Mouse (Mus musculus): ENCODE data around the gene Golga5. TPM values are rescaled to one million over a fixed set of nuclear protein-coding genes. Genes with fewer than 3 reads are reported as not detected.

The Golga5 gene
- polyA plus RNA-seq, 1 experiment from 2014 or later, result 33.2 TPM

DNA sequence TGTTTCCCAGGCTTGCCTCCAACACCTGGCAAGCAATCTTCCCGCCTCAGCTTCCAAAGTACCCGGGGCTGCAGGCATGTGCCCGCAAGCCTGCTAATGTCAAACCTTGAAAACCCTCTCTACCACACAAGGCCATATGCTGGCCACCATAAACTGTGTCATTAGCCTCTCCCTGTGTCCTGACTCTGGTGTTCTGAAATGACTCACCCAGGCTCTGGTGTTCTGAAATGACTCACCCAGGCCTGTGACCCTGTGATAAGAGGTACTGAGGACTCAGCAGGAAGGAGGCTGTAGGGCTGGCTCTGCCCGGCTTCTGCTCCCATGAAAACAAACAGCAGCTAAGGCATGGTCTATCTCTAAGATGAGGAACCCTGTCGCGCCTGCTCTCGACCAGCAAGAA lies 42.6 kb upstream of the Golga5 start:
- 96% methylated on average over 7 of the region's 7 CpGs for WGBS
- ATAC-seq, result no peak
- H3K9me3 ChIP-seq (ENCODE audit: control insufficient read depth, low read length), result no peaks in the 10 kb centered on the region
- no peak overlapping the region for H3K4me3 ChIP-seq (replicated peaks; ENCODE audit: low read length)
- H3K4me2 ChIP-seq (ENCODE audit: low read length), result no peak overlapping the region
- H3K9ac ChIP-seq (replicated peaks; ENCODE audit: low read depth, low read length), result no peak overlapping the region
- no peaks in the 10 kb centered on the region for H3K27me3 ChIP-seq (replicated peaks; ENCODE audit: control insufficient read depth, insufficient read depth, low read length)
- no peak overlapping the region for H3K27ac ChIP-seq (ENCODE audit: low read length)
- no peaks in the 10 kb centered on the region; the same call in 1 of the 2 replicates for H3K36me3 ChIP-seq (ENCODE audit: control insufficient read depth, insufficient read depth)
- no peaks in the 10 kb centered on the region for H3K4me1 ChIP-seq (replicated peaks; ENCODE audit: control insufficient read depth, insufficient read depth, low read length)

DNA sequence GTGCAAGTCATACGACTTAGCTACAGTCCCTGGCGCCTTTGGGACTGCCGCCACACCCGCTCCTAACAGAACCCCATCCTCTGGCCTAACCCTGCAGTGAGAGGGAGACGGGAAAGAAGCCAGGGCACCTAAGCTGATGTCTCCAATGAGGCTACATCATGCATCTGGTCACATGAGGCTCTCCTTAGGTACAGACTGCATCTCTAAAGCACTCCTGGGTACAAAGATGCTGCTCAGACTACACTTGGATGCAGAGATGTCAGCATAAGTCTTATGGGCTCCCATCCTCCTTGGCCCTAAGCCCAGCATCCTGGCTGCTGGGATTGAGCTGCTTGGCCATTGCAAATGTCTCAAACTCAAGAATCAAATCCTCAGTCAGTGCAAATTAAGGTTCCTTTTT lies 39.3 kb upstream of the Golga5 start:
- Histone ChIP-seq H3K9ac (replicated peaks; ENCODE audit: low read depth, low read length) (no peak overlapping the region), H3K27me3 (replicated peaks; ENCODE audit: control insufficient read depth, insufficient read depth, low read length) (no peaks in the 10 kb centered on the region), H3K4me3 (replicated peaks; ENCODE audit: low read length) (no peak overlapping the region), H3K4me2 (ENCODE audit: low read length) (no peak overlapping the region), H3K36me3 (ENCODE audit: control insufficient read depth, insufficient read depth) (no peaks in the 10 kb centered on the region), H3K4me1 (replicated peaks; ENCODE audit: control insufficient read depth, insufficient read depth, low read length) (no peaks in the 10 kb centered on the region), H3K27ac (ENCODE audit: low read length) (no peak overlapping the region), H3K9me3 (ENCODE audit: control insufficient read depth, low read length) (no peaks in the 10 kb centered on the region)
- 93% methylated on average over 5 of the region's 5 CpGs for WGBS
- no peak for ATAC-seq

DNA sequence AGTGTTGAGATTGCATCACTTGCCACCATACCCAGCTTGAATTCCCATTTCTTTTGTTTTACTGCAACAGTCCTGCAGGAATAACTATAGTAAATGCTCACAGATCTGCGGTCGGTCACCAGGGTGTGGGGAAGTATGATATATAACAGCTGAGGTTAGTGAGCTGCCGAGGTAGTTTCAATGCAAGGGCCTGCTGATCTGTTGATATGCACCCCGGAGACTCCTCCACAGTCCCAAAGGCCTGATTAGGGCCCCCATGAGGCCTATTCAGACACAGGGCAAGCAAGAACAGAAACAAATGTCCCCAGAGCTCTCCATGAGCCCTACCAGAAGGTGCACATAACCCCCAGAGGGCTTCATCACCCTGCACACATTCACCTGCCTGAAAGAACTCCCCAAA lies 38.7 kb upstream of the Golga5 start:
- Histone ChIP-seq H3K9me3 (ENCODE audit: control insufficient read depth, low read length) (no peaks in the 10 kb centered on the region), H3K27ac (ENCODE audit: low read length) (no peak overlapping the region), H3K4me1 (replicated peaks; ENCODE audit: control insufficient read depth, insufficient read depth, low read length) (no peaks in the 10 kb centered on the region), H3K4me2 (ENCODE audit: low read length) (no peak overlapping the region), H3K9ac (replicated peaks; ENCODE audit: low read depth, low read length) (no peak overlapping the region), H3K27me3 (replicated peaks; ENCODE audit: control insufficient read depth, insufficient read depth, low read length) (no peaks in the 10 kb centered on the region), H3K4me3 (replicated peaks; ENCODE audit: low read length) (no peak overlapping the region), H3K36me3 (ENCODE audit: control insufficient read depth, insufficient read depth) (no peaks in the 10 kb centered on the region)
- WGBS, result 83% methylated on average over 4 of the region's 4 CpGs
- no peak for ATAC-seq

DNA sequence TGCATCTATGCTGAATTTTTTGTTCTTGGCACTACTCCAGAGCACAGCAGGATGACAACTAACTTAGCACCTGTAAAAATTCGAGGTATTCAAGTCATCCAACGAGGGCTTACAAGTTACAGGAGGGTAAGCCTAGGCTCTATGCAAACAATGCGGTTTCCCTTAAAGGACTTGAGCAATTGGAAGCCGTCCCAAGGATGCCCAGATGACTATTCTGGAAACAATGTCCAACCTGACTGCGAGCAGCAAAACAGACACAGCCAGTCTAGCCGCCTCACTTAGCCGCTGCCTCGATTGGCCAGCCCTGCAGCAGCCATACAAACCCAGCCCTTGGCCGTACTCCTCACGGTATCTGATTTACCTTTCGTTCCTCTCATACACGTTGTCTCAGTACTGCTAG lies 36.7 kb upstream of the Golga5 start:
- no peak for ATAC-seq
- H3K4me3 ChIP-seq (replicated peaks; ENCODE audit: low read length), result no peak overlapping the region
- no peaks in the 10 kb centered on the region for H3K27me3 ChIP-seq (replicated peaks; ENCODE audit: control insufficient read depth, insufficient read depth, low read length)
- WGBS, result 84% methylated on average over 12 of the region's 12 CpGs
- H3K27ac ChIP-seq (ENCODE audit: low read length), result no peak overlapping the region
- H3K9ac ChIP-seq (replicated peaks; ENCODE audit: low read depth, low read length), result no peak overlapping the region
- H3K9me3 ChIP-seq (ENCODE audit: control insufficient read depth, low read length), result no peaks in the 10 kb centered on the region
- H3K36me3 ChIP-seq (ENCODE audit: control insufficient read depth, insufficient read depth), result no peaks in the 10 kb centered on the region
- H3K4me1 ChIP-seq (replicated peaks; ENCODE audit: control insufficient read depth, insufficient read depth, low read length), result no peaks in the 10 kb centered on the region
- no peak overlapping the region for H3K4me2 ChIP-seq (ENCODE audit: low read length)

DNA sequence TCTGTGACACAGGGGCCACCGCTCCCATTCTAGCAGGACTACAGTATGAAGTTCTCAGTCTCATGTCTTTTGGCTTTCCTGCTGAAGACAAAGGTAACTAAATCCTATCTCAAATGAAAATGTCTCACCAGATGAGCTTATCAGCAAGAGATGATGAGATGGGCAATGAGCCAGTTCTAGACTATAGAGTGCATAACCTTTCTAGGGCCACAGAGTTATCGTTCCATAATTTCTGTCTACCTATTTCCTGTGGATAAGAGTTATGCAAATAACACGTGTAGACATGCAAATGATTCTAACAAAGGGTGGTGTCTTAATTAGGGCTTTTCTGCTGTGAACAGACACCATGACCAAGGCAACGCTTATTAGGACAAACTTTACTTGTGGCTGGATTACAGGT lies 34.8 kb upstream of the Golga5 start:
- Histone ChIP-seq H3K4me1 (replicated peaks; ENCODE audit: control insufficient read depth, insufficient read depth, low read length) (peaks cover 12% of the 10 kb centered on the region), H3K9me3 (ENCODE audit: control insufficient read depth, low read length) (no peaks in the 10 kb centered on the region), H3K36me3 (ENCODE audit: control insufficient read depth, insufficient read depth) (no peaks in the 10 kb centered on the region), H3K27ac (ENCODE audit: low read length) (no peak overlapping the region), H3K4me2 (ENCODE audit: low read length) (no peak overlapping the region), H3K27me3 (replicated peaks; ENCODE audit: control insufficient read depth, insufficient read depth, low read length) (no peaks in the 10 kb centered on the region), H3K4me3 (replicated peaks; ENCODE audit: low read length) (no peak overlapping the region), H3K9ac (replicated peaks; ENCODE audit: low read depth, low read length) (no peak overlapping the region)
- ATAC-seq, result no peak
- 86% methylated on average over 4 of the region's 4 CpGs for WGBS

DNA sequence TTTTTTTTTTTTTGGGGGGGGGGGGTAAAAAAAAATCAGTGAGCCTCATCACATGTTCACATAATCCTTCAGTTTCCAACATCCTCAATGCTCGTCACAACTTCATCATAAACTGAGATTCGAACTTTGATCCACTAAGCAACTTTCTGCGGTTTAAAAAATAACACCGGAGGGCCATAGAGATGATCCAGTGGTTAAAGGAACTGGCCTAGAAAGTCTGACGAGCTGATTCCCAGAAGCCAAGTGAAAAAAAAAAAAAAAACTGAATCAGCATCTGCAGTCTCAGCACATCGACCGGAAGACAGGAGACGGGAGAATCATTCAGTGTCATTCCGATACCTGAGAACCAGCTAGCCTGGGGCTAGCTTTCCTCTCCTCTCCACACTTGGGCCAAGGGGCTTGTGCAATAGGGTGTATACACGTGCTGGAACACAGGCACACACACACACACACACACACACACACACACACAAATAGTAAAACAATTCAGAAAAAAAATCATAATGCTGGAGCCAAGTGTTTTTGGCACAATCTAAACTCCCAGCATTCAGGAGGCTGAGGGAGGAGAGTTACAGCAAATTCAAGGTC lies 31.9 kb upstream of the Golga5 start:
- 82% methylated on average over 10 of the region's 10 CpGs for WGBS
- H3K27me3 ChIP-seq (replicated peaks; ENCODE audit: control insufficient read depth, insufficient read depth, low read length), result no peaks in the 10 kb centered on the region
- no peak for ATAC-seq
- H3K9me3 ChIP-seq (ENCODE audit: control insufficient read depth, low read length), result no peaks in the 10 kb centered on the region
- H3K36me3 ChIP-seq (ENCODE audit: control insufficient read depth, insufficient read depth), result no peaks in the 10 kb centered on the region
- no peak overlapping the region for H3K9ac ChIP-seq (replicated peaks; ENCODE audit: low read depth, low read length)
- no peak overlapping the region for H3K4me2 ChIP-seq (ENCODE audit: low read length)
- H3K4me3 ChIP-seq (replicated peaks; ENCODE audit: low read length), result no peak overlapping the region
- H3K4me1 ChIP-seq (replicated peaks; ENCODE audit: control insufficient read depth, insufficient read depth, low read length), result peaks cover 15% of the 10 kb centered on the region
- H3K27ac ChIP-seq (ENCODE audit: low read length), result no peak overlapping the region

DNA sequence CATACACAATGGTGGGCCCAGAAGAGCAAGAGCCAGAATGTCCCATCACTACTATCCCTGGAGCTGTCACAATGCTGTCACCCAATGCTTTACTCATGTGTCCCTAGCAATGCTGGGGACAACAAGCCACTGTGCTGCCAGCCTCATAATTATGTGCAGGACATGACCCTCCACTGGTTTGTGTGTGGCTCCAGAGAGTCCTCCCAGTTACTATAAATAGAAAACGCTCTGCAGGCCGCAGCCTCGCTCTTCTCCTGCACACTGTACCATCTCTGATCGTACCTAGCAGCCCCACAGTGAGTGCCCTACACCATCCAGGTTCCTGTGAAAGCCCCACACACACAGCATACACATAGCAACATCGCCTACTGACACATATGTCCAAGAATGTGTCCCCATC lies 31.0 kb upstream of the Golga5 start:
- ATAC-seq, result no peak
- Histone ChIP-seq H3K9me3 (ENCODE audit: control insufficient read depth, low read length) (no peaks in the 10 kb centered on the region), H3K4me1 (replicated peaks; ENCODE audit: control insufficient read depth, insufficient read depth, low read length) (peaks cover 15% of the 10 kb centered on the region), H3K27me3 (replicated peaks; ENCODE audit: control insufficient read depth, insufficient read depth, low read length) (no peaks in the 10 kb centered on the region), H3K36me3 (ENCODE audit: control insufficient read depth, insufficient read depth) (no peaks in the 10 kb centered on the region), H3K9ac (replicated peaks; ENCODE audit: low read depth, low read length) (no peak overlapping the region), H3K4me3 (replicated peaks; ENCODE audit: low read length) (no peak overlapping the region), H3K27ac (ENCODE audit: low read length) (no peak overlapping the region), H3K4me2 (ENCODE audit: low read length) (no peak overlapping the region)
- 83% methylated on average over 5 of the region's 5 CpGs for WGBS

DNA sequence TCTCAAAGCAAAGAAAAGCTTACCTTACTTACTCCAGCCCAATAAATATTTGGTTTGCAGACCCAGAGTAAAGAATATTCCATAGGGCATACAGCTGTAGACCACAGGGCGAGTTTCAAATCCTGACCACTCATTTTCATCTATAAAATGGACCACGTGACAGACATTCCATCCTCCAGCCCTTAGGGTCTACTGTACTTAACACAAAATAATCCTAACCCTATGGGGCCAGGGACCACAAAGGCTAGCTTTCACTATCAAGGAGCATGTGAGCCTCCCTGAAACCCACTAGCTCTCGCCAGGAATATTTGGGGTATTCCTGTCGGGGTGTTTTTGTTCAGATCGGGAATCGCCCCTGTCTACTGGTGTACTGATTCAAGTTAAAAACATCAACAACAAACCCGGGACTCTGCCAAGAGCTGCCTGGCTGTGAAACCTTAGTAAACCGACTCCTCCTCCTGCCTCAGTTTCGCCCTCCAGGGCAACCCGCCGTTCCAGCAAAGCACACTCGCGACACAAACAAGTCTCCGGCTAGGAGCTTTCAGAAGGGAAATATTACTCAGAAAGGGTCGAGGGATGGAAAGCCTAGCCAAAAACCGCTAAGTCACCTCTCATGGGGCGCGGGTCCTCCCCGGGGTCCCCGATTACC lies 29.8 kb upstream of the Golga5 start:
- no peaks in the 10 kb centered on the region for H3K9me3 ChIP-seq (ENCODE audit: control insufficient read depth, low read length)
- 3% methylated on average over 20 of the region's 20 CpGs for whole genome bisulfite sequencing
- ATAC-seq, result peak; percentile 45
- peak overlapping the region; percentile 59 for H3K4me2 ChIP-seq (ENCODE audit: low read length)
- H3K4me1 ChIP-seq (replicated peaks; ENCODE audit: control insufficient read depth, insufficient read depth, low read length), result peaks cover 15% of the 10 kb centered on the region
- peak overlapping the region; percentile 53 for H3K4me3 ChIP-seq (replicated peaks; ENCODE audit: low read length)
- no peaks in the 10 kb centered on the region for H3K36me3 ChIP-seq (ENCODE audit: control insufficient read depth, insufficient read depth)
- H3K27me3 ChIP-seq (replicated peaks; ENCODE audit: control insufficient read depth, insufficient read depth, low read length), result no peaks in the 10 kb centered on the region
- H3K27ac ChIP-seq (ENCODE audit: low read length), result no peak overlapping the region
- H3K9ac ChIP-seq (replicated peaks; ENCODE audit: low read depth, low read length), result peak overlapping the region; percentile 53

DNA sequence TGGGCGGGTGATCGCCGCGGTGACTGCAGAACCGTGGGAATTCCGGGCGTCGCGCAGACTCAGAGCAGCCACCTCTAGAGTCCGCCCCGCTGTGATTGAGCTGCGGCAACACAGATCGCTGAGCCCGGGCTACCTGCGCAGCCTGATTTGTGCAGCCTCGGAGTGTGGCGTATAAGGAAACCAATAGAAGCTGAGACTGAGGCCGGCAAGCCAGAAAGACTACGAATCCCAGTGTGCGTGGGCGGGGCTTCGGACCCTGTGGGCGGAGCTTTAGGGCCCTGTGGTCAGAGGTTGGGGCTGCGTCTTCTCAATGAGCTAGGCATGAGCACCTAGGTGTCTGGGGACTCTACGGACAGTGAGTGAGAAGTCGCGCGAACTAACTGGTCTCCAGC lies 29.3 kb upstream of the Golga5 start, which contains the start of gene Lgmn:
Lgmn (minus strand) TSS at position 182 of the 392 bp plus-strand sequence.
- under 1% methylated on average over 28 of the region's 28 CpGs for WGBS
- Histone ChIP-seq H3K9ac (replicated peaks; ENCODE audit: low read depth, low read length) (peak within 1 kb of the TSS; percentile 58), H3K27ac (ENCODE audit: low read length) (0 out of 2 replicates have a peak within 1 kb of the TSS, but pooled peaks have one; percentile 26), H3K4me1 (replicated peaks; ENCODE audit: control insufficient read depth, insufficient read depth, low read length) (peaks cover 15% of the 10 kb centered on the region), H3K36me3 (ENCODE audit: control insufficient read depth, insufficient read depth) (no peaks in the 10 kb centered on the region), H3K9me3 (ENCODE audit: control insufficient read depth, low read length) (no peaks in the 10 kb centered on the region), H3K4me2 (ENCODE audit: low read length) (peak within 1 kb of the TSS; percentile 59), H3K4me3 (replicated peaks; ENCODE audit: low read length) (peak within 1 kb of the TSS; percentile 53), H3K27me3 (replicated peaks; ENCODE audit: control insufficient read depth, insufficient read depth, low read length) (no peaks in the 10 kb centered on the region)
- peak; percentile 100 for ATAC-seq

All from forebrain, embryonic 16.5 days (tissue).